Mouse (Mus musculus) heart, adult 9 months (tissue): ENCODE data around the gene Nphs1.
"Not testable (repeated sequence)": the region's sequence is repeated elsewhere in the genome, so short reads cannot be mapped to it uniquely, and the experiment has no call there.

Experiments used
- DNase-seq, 2 experiments: peaks; one replicate each; pipeline ENCODE4 v3.0.0; 2022; ENCODE audit warnings: low spot score in 2 of 2

Gene Nphs1

DNA sequence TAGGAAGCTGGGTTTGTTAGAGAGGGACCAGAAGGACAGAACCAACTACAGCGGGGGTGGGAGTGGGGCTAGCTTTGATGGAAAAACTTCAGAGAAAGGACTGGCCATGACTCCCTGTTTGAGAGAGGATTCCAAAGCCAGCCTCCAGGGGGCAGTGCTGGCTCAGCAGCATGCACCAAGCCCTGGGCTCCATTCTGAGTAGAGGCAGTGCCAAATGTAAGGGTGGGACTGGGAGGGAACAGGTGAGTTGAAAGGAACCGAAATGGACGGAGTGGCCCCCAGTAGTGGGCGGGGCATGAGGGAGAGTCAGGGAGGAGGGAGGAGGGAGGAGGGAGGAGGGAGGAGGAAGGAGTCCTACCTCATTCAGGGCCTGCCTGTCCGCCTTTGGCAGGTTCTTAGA is 17.4 kb upstream of the Nphs1 start:
- DNase-seq: no peak

DNA sequence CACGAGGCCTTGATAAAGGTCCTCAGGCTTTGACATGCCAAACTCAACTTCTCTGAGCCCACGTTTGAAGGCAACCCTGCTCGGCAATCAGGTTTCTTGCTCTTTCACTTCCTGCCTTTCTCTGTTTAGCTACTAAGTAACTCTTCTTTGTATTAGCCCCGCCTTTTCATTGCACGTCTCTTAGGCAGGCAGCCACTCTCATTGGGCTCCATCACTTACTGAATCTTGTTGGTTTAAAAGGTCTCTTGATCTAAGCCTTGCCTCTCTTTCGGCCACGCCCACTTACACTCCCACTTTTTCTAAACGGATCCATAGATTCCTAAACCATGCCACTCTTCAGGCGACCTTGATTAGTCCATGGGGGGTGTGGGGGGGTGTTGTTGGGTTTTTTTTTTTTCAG is 14.4 kb upstream of the Nphs1 start:
- no peak for DNase-seq

DNA sequence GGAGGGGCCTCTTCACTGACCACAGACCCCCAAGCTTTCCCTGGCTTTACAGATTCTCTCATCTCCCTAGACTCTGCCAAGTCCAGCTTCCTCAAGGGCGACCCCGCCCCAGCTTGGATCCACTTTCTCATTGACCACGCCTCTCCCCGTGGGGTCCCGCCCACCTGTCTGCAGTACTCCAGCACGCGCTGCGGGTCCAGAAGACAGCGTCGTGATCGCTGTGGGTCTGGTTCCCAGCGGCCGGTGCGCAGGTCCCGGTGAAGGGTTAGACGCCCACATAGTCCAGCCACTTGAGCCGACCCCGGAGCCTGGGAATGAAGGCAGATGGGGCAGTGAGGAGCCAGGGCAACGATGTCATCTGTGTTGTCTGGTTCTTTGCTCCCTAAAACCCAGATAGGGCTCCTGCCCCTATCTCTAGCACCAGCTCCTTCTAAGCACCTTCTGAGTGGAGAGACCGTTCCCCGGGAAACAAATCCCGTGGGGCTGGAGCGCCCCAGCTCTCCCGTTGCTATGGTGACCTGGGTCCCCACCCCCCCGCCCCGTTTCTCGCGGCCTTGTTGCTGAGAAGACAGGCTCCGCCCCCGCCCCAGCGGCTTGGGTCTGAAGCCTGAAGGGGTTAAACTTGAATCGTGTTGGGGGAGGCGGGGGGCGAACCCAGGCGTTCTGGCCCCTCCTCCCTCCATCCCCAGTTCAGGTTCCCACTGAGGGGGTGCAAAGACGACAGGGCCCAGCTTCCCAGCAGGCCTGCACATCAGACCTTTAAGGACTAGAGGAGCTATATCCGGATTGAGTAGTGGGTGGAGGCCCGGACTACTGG is 13.8 kb upstream of the Nphs1 start:
- no peak for DNase-seq

DNA sequence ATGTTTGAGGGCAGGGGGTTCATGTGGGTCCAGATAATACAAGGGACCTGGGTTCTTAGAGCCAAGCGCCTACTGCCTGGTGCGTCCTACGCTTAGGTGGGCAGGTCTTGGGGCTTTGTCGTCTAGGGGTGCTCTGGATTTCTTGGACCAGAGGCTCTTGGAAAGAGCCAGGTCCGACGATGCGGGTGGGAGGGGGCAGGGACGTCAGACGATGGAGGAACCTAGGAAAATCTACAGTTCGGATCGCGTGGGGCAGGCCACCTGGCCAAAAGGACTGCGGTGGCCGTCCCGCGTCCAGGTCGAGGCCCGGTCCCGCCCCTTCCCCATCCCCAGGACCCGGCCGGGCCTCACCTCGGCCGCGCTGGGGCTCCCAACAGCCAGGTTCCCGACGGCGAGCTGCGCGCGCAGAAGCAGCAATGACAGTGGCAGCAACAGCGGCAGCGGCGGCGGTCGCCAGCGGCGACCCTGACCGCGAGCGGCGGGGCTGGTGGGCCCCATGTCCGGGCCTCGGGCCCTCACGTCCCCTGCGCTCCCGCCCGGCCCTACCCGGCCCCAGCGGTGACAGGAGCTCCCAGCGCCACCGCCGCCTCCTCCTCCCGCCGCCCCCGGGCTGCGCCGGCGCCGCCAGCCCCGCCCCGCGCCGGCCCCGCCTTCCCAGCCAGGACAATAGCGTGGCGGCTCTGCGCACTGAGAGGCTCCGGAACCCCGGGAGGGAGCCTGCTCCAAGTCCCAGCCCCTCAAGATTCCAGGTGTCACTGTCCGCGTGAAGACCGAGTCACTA is 13.0 kb upstream of the Nphs1 start, which contains the start of gene Aplp1:
Gene Aplp1 (minus strand): TSS at position 565 of the 781 bp plus-strand sequence.
- DNase-seq: peak; percentile 24 to 31

DNA sequence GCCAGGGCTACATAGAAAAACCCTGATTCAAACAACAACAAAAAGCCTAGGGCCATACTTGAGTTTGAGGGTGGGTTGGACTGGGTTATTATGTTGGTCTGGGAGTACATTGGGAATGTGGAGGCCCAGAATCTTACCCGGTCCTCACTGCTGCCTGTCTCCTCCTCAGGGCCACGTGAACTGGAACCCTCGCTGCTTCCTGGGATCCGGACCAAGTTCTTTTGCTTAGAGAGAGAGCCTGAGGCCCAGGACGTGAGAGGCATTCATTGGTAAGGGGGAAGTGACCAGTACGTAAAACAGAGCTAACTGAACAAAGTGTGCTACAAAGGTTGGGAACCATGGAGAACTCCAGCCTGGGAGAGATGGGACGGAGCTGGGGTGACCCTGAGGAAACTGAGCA is 7.9 kb upstream of the Nphs1 start:
- DNase-seq: no peak

DNA sequence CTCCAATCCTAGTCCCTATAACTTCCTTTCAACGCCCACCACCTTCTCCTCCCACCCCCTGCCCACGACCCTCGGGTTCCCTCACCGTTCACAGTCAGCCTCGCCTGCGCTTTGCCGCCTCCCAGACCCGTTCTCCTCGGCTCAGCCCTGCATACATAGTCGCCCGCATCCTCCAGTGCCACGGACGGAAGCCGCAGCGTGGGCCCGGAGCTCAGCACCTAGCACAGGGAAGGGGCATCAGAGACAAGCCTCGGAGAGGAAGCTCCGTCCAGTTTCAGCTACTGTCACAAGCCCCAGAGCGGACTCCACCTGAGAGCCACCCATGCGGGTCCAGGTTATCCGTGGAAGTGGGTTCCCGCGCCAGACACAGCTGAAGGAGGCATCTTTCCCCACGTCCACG is 4.8 kb upstream of the Nphs1 start:
- DNase-seq: no peak

DNA sequence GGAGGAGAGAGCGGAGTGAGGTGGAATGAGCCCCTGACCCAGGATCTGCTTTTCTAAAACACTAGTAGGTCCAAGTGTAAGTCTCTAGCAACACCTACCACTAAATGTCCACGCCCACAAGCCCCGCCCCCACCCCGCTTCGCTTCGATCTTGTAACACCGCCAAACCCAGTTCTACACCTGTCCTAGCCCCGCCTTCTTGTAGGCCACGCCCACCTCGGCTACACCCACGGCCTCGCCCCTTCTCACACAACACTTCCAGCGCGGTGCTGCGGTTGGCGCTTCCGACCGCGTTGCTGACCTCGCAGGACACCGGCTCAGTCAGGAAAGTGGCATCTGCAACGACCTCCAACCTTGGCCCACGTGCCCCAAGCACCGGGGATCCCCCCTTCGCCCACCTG is 4.3 kb upstream of the Nphs1 start:
- no peak for DNase-seq

DNA sequence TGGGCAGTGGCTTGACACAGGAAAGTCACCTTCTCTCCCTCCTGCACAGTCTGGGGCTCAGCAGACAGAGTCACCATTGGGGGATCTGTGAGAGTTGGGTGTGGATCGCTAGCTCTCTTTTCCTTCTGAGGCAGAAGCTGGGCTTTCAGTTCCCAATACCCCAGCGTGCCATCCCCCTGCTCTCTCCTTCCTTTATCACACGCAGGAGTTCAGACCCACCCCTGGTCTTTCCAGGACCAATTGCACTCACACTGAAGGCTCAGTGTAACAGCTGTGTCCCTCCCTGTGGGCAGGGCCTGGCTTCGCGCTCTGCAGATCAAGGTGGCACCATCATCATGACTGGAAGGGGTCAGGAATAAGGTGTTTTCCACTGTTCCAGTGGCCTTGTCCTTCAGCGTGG is 3.9 kb upstream of the Nphs1 start:
- DNase-seq: no peak

DNA sequence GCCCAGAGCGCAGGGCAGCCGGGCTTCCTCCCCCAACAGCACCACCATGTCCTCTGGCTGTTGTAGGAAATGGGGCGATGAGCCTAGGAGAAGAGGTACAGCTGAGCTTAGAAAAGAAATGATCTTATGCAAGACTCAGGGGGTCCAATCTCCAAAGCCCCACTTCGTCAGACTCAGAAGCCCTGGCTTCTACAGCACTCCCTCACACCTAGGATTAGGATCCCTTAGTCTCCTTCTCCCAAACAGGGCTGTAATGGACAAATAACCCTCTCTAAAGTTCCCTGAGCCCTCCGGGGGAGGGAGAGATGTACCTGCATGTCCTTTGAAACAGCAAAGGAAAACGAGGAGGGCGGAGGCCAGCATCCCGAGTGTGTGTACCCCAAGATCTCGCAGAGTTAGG is 1.6 kb upstream of the Nphs1 start:
- DNase-seq: no peak

DNA sequence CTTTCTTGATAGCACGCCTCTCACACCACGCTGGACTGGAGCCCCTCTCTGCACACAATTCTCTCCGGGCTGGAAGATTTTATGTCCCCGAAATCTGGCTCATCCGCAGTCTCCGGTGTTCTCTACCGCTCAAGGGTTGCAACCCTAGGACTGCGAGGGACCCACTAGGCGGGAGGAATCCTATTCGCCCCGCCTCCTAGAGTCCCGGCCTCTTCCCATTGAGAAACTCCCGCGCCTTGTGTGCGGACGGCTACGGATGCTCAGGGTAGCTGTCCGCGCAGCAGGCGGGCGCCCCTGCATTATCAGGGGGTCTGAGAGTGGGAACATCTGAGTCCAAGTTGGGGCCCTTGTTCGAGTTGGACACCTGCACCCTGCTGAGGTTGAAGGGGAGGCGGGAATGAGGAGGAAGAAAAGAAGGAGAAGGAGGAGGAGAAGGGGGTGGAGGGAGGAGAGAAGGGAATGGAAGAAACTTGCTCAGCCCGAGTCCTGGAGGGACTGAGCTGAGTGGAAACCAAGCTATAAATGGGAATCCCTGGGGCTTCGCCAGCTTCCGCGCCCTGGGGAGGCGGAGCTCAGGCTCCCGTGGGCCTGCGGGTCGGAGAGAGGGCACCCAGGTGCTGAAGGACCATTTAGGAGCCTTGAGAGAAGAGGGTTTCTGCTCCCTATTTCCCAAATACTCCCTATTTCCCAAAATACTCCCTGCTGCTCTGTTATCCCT is 1.0 kb upstream of the Nphs1 start:
- DNase-seq: no peak

DNA sequence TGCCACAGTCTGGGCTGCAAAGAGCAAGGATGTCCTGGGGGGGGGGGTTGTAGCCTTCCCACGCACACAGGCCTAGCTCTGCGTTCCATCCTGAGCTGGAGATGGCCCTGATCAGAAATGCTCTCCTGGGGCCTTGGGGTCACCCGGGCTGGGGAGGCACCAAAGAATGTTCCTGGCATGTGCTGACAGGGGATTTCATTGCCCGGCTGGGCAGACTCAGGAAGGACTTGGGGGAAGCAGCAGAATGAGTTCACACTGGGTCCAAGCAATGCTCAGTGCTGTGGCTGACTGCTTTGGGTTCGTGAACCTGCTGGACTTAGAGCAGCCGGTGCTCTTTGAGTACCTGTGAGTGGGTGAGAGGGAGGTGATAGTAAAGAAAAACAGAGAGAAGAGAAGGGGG is 1.4 kb downstream of the Nphs1 start:
- DNase-seq: no peak

DNA sequence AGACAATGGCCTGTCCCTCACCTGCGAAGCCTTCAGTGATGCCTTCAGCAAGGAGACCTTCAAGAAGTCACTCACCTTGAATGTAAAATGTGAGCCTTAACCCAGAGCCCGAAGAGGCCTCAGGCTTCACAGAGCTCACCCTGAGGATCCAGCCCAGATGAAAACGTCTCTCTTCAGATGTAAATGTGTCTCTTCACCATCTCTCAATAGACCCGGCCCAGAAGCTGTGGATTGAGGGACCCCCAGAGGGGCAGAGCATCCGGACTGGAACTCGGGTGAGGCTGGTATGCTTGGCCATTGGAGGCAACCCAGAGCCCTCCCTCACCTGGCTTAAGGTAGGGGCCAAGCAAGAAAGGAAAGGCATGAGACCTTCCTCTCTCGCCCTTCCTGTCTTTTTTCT is 5.5 kb downstream of the Nphs1 start:
- no peak for DNase-seq

DNA sequence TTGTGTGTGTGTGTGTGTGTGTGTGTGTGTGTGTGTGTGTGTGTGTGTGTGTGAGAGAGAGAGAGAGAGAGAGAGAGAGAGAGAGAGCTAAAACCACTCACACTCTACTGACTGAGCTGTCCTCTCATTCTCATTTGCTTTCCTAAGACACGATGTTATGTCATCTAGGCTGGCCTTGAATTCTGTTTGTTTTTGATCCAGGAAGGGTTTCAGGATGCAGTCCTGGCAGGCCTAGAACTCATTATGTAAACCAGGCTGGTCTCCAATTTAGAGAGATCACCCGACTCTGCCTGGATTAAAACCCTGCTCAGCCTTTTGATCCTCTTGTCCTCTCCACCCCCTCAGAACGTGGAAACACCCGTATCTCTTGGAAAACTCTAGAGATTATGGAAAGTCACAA is 5.9 kb downstream of the Nphs1 start:
- no peak for DNase-seq

DNA sequence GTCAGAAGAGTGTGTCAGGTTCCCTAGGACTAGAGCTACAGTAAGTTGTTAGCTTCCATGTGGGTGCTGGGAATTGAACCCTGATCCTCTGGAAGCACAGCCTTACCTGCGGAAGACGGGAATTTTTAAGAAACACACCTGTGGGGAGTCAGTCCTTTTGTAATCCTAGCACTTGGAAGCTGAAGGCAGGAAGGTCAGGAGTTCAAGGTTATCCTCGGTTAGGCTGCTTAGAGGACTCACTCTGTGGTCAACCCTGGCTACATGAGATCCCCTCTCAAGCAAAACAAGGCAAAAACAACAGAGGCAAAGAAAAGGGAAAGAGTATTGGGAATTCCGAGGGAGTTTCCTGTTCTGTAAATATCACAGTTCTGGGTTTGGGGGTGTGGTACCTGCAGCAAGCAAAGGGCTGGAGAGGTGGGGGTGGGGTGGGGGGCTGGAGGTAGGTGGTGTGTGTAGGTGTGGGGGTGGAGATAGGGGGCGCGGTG is 6.7 kb downstream of the Nphs1 start:
- no peak for DNase-seq

DNA sequence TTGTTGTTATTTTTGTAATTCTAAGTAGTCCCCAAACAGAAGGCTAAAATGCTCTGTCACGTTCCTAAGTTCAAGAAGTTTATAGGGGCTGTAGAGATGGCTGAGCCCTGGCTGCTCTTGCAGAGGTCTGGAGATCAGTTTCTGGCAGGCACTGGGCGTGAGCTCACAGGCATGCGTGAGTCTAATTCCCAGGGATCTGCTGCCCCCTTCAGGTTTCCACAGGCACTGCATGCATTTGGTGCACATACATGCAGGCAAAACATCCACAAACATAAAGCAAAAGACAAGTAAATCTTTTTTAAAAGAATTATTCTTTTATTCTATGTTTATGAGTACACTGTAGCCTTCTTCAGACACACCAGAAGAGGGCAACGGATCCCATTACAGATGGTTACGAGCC is 14.3 kb downstream of the Nphs1 start:
- no peak for DNase-seq

DNA sequence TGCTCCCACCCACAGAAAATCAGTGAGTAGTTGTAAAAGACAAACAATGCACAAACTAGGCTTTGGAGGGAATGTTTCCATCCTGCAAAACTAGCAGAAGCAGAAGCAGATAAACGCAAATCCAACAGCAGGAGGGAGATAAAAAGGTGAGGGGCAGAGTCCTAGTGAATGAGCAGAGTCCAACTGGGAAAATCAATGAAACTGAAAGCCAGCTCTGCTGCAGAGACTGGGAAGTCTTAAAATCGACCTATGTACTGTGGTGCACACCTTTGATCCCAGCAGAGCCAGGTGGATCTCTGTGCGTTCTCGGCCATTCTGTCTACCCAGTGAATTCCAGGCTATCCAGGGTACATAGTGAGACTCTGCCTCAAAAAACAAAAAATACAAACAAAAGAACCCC is 16.9 kb downstream of the Nphs1 start:
- no peak for DNase-seq

DNA sequence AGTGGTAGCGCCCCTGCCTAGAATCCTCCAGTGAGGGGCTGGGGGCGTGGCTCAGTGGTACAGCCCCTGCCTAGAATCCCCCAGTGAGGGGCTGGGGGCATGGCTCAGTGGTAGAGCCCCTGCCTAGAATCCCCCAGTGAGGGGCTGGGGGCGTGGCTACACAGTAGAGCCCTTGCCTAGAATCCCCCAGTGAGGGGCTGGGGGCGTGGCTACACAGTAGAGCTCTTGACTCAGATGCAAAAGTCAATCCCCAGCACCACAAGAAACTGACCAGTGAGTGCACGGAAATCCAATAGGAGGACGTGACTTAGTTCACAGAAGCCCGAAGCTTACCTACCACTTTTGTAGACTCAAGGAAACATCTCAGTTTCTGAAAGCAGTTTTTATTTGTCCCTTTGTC is 18.0 kb downstream of the Nphs1 start:
- DNase-seq: not testable (repeated sequence)

DNA sequence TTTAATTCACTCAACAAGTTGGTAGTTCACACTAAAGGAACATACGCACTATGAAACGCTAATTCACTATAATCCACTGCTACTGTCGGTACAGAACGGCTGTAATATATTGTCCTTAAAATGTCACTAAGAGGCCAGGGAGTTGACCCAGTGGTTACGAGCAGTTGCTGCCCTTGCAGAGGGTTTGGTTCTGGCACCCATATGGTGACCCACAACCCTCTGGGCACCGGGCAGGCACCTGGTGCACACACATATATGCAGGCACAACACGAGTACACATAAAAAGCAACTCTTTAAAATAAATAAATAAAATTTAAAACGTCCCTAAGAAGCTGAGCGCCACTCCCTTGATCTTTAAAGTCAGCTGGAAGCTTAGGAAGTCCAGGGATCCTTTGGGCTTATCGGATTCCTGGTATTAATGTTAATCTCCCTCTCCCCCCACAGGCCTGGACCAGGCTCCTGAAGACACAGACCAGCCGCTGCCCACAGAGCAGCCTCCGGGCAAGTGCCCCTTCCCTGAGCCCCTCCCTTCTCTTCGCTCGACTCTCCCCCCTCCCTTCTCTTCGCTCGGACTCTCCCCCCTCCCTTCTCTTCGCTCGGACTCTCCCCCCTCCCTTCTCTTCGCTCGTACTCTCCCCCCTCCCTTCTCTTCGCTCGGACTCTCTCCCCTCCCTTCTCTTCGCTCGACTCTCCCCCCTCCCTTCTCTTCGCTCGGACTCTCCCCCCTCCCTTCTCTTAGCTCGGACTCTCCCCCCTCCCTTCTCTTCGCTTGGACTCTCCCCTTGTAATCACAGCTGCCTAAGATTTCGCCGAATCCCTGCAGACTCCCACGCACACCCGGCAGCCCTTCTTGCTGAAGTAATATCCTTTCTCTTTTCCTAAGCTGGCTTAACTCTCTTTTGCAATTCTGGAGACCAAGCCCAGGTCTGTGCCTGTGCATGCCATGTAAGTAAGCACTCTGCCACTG is 19.6 kb downstream of the Nphs1 start:
- DNase-seq: no peak

DNA sequence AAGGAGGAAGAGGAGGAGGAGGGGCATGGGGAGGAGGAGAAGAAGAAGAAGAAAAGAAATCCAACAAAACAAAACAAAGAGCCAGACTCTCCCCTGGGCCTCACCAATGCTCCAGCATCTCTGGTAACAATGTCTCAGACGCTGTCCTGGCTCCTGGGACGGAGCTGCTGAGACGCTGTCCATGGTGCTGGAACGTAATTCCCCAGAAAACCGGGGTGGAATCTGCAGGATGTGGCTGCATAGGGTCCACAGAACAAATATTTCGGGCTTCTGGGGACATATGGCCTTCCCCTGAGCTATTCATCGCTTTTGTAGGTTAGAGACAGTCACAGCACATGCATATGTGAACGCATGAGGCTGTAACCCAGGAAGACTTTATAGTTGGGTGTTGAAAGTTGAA is 26.1 kb downstream of the Nphs1 start:
- DNase-seq: no peak

DNA sequence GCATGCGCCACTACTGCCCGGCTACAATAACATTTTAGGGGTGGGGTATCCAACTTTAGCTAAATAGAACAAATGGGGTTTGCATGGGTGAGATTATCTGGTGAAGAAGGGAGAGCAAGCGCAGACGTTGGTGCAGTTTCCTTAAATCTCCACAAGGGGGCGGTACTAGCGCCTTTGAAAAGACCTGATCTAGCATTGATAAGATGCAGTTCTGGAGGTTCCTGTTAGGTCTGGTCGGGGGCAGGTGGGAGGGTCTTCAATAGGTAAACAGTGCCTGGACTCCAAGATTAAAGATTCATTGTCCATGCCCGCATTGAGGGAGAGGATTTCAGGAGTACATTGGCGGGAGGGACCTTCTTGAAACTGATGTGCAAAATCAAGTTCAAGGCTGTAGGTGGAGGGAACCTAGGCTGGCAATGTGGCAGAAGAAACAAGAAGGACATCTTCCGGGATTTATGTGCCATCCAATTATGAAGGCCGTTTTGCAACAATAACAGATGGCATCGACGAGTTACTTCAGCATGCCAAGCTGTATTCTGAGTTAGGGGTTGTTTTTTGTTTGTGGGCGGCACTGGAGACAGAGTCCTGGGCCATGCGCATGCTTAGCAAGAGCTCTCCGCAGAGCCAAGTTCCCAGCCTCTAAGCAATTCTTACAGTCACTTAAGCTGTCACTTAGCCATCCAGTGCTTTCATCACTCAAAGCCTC is 32.3 kb downstream of the Nphs1 start:
- DNase-seq: no peak

DNA sequence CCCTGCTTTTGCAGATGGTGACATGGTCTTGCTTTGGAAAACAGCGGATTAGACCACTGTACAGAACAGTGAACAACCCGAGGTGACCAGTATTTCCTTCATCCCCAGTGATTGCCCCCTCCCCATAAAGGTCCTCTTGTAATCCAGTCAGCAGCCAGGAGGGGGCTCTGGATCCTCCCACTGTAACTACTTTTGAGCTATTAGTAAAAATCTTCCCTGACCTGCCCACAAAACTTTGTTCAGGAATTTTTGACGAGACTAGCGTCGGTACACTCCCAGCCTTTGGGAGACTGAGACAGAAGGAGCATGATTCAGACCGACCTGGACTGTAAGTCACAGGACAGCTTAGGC is 32.8 kb downstream of the Nphs1 start:
- DNase-seq: no peak
